Mouse (Mus musculus): ENCODE measurements at regions not wholly inside any gene's neighbourhood (a gene's known extent, or its start where the extent isn't known, plus 50 kb on each side); places are given as distances from the start of the nearest gene placed in this dataset.

DNA sequence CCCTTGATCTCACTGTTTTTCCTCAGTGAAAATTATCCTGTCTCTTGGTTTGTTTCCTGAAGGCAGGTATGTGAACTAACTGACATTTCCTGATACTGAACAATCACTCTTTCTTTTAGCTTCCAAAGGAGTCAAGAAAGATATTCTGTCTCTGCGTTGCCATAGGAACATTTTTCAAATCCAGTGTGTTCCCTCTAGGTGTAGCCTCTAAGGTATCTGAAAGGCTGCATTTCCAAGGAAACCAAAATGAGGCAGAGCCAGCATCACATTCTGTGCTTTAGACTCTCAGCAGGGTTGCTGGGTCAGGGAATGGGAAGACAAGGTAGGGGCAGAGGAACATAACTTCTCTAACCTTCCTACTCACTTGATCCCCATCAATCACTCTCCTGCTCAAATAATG, 411.2 kb upstream of the Cldn34d start:
- TF ChIP-seq CHD2 (IDR thresholded peaks at IDR 0.05; ENCODE audit: low read depth, low read length) (no peak), HCFC1 (IDR thresholded peaks at IDR 0.05; ENCODE audit: borderline replicate concordance, insufficient read depth, low read length) (no peak)
